Mouse (Mus musculus): ENCODE results near the gene Tmem212. TPM values are rescaled to one million over a fixed set of nuclear protein-coding genes. Genes with fewer than 3 reads are reported as not detected.
"Not testable (repeated sequence)": the region's sequence is repeated elsewhere in the genome, so short reads cannot be mapped to it uniquely, and the experiment has no call there.

Gene Tmem212
- under 1 TPM in 1 of 2 experiments, not detected in 1; 0.68 TPM for total RNA-seq (2021)
- long read RNA-seq, experiment 1, partial matches to known transcripts = 0 of 1 reads
- long read RNA-seq, experiment 1, other reads (novel, unspliced or antisense) = 0 of 1 reads
- long read RNA-seq, experiment 2 = 0 reads

DNA sequence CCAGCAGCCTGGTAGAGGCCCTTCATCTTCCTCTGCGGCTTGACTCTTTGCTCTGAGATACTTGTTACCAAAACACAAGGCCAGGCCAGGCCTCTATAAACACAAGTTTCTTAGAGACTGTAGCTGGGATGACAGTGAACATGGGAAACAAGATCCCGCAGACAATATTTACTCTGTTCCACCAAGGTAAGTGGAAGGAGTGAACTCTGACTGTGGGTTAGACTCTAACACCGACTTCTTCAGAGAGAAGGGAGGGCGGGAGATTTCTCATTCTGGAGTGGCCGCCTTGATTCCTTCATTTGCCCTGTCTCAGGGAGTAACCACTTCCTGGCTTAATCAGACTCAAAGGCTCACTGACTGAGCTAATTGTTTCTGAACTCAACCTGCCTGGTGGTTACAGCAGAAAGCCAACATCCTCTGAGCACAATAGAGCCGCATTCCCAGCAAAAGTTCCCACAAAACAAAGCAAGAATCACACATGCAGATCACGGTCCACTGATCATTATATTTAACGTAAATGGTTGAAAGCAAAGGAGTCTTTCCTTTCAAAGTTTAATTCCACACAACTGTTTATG, at the start of gene Tmem212:
Tmem212 (minus strand) TSS at position 51 of the 575 bp plus-strand sequence.
- no peak for DNase-seq (ENCODE audit: low spot score in 2 of 2)
- intact Hi-C loops (cut with DNase I) = loop anchor here (5.0 kb wide), 1 partner anchor 71 kb away; no protein-coding TSS in a partner anchor

GRCm38 (mm10) chr3:27945397-27945796, 49.2 kb upstream of the Tmem212 start:
- DNase-seq (ENCODE audit: low spot score in 2 of 2); intact Hi-C loops (cut with DNase I): not testable (repeated sequence)

DNA sequence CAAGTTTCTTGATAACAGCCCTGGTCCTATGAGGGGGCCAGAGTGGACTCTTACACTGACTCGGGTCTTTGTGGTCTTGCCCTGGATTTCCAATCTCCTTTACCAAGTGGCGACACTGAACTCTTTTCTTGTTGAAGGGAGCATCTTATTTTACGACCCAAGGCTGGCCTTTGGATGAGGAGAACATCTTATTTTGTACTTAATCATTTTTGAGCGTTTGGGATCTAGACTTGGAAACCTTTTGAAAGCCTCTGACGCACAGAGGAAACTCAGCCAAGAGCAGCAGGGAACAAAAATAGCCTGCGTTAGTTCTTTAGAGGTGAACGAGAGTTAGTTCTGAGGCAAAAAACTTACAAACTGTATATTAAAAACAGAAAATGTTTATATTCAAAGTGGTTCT, 46.8 kb upstream of the Tmem212 start:
- intact Hi-C loops (cut with DNase I) = no loop called here
- DNase-seq (ENCODE audit: low spot score in 2 of 2) = peak in 1 of 2 experiments; percentile 8

DNA sequence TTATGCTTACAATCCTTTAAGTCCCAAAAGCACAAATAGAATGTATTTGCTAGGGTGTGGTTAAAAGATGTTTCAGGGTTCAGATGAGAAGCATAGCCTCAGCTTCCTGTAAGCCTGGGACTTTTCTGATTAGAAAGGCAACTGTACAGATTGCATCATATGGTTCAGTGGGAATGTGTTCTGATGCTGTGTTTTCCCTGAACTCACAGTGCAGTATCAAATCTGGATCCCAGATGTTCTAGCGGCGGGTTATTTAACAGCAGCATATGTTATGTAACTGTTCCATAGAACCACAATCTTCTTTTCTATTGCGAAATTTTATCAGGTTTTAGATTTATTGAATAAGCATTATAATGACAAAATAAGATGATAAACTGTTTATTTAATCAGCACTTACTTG, 45.5 kb upstream of the Tmem212 start:
- DNase-seq (ENCODE audit: low spot score in 2 of 2) = no peak
- intact Hi-C loops (cut with DNase I) = no loop called here

DNA sequence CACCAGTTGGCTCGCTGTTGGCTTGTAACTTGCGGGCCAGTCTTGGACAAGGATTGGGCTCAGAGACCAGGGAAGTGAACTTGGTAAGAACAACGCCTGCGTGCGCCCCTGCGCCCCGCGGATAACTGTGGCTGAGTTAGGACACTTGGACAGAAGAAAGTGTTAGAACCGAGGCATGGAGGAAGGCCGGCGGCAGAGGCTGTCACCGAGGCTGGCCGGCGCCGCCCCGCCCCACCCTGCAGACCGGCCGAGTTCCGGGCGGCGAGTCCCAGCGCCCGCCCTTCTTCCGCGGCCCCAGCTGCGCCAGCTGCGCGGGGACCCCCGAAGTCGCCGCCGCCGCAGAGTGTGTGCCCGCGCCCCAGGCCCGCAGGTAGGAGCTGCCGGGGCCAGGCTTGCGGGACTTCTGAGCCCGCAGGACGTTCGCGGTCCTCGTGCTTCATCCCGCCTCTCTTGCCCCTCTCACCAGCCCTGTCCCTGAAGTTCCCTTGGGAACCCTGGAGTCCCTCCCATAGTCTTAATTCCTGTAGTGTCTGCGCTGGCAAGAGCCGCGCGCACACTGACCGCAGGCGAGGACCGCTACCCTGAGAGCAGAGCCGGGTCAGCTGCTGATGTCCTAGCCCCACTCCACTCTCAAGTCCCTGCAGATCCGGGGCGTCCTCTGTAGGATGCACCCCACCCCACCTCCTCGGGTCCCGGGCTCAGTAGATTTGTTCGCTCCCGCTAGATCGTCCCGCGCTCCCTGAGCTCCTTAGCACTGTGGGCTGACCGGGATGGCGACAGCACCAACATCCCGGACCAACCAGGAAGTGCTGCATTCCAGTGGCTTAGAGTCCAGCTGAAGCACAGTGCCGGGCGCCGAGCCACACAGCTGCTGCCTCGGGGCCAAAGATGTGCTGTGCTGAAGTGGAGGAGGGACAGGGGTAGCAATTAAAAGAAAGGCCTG, 42.5 kb upstream of the Tmem212 start, which contains the start of gene Pld1:
Pld1 (plus strand) TSS at position 315 of the 943 bp plus-strand sequence.
- peak; percentile 50 to 52 for DNase-seq (ENCODE audit: low spot score in 2 of 2)
- intact Hi-C loops (cut with DNase I) = no loop called here

- intact Hi-C loops (cut with DNase I) = no loop called here
- no peak for DNase-seq (ENCODE audit: low spot score in 2 of 2)
Observed at GRCm38 (mm10) chr3:27937144-27938110, 41.3 kb upstream of the Tmem212 start.

DNA sequence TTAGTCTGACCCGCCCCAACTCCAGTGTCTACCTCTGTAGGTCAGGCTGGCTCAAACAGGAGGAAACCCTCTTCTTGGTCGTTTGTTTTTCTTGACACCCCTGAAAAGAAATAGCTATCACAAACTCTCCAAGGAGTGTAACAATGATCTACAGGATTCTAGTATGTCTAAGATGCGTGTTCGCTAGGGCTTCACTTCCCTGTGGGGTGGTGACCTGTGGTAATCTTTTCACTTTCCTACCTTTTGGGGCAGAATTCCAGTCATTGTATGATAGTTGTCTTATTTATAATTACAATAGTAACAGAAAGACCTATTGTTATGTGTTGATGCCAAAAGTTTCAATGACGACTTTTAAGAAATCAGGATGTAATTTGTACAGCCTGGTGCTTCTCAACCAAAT, 40.6 kb upstream of the Tmem212 start:
- intact Hi-C loops (cut with DNase I) = no loop called here
- no peak for DNase-seq (ENCODE audit: low spot score in 2 of 2)

DNA sequence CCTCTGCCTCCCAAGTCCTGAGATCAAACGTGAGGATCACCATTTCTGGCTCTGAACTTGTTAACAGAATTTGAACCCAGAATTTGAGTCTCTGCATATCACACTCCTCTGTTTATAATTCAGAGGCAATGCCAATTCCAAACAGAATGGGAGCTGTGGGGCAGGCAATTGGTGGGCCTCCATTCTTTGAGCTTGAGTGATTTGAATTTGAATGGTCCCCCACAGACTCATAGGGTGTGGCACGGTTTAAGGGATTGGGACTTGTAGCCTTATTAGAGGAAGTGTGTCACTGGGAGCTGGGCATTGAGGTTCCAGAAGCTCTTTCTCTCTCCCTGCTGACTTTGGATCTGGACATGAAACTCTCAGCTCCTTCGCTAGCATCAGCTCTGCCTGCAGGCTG, 39.5 kb upstream of the Tmem212 start:
- intact Hi-C loops (cut with DNase I) = no loop called here
- no peak for DNase-seq (ENCODE audit: low spot score in 2 of 2)

- intact Hi-C loops (cut with DNase I) = no loop called here
- DNase-seq (ENCODE audit: low spot score in 2 of 2) = no peak
Observed at GRCm38 (mm10) chr3:27932391-27932790, 36.2 kb upstream of the Tmem212 start.

GRCm38 (mm10) chr3:27929219-27929618, 33.1 kb upstream of the Tmem212 start:
- DNase-seq (ENCODE audit: low spot score in 2 of 2) = peak; percentile 13 to 35
- intact Hi-C loops (cut with DNase I) = no loop called here

- no peak for DNase-seq (ENCODE audit: low spot score in 2 of 2)
- intact Hi-C loops (cut with DNase I) = no loop called here
Observed at GRCm38 (mm10) chr3:27924037-27924436, 27.9 kb upstream of the Tmem212 start.

DNA sequence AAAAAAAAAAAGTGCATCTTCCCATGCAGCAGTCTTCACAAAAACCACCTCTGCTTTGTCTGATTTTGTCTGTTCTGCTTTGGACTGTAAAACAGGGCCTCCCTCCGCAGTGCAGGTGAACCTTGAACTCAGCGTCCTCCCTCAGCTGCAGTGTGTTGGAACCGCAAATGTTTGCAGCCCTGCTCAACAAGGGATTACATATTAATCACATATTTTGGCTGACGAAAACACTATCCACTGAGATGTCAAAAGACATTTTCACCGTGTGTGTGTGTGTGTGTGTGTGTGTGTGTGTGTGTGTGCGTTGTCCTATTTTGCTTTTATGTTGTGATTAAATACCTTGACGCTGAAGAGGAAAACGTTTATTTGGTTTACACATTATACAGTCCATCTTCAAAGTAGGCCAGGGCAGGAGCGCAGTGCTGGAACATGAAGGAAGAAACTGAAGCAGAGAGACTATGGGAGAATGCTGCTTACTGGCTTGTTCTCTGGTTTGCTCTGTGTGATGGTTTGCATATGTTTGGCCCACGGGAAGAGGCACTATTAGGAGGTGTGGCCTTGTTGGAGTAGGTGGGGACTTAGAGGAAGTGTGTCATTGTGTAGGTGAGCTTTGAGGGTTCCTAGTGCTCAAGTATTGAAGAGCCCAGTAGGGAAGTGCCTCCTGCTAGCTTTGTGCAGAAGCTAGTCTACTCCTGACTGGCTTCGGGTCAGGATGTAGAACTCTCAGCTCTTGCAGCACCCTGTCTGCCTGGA, 25.3 kb upstream of the Tmem212 start:
- no peak for DNase-seq (ENCODE audit: low spot score in 2 of 2)
- intact Hi-C loops (cut with DNase I) = no loop called here

- DNase-seq (ENCODE audit: low spot score in 2 of 2) = no peak
- intact Hi-C loops (cut with DNase I) = no loop called here
Observed at GRCm38 (mm10) chr3:27918656-27919436, 22.7 kb upstream of the Tmem212 start.

DNA sequence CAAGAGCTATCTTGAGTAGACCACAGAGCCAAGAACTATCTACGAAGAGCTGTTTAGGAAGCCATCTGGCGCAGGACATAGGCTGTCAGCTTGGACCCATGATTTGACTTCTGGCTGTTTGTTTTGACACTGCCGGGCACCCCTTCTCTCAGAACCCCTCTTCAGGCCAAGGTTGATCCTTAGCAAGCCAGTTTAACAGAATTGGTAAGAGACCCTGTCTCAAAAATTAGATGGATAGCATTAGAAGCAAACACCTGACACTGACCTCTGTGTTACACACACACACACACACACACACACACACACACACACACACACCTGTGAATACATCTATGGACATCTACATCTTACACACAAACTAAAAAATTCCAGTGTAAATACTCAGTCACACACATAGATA, 12.8 kb upstream of the Tmem212 start:
- intact Hi-C loops (cut with DNase I) = no loop called here
- DNase-seq (ENCODE audit: low spot score in 2 of 2) = no peak

DNA sequence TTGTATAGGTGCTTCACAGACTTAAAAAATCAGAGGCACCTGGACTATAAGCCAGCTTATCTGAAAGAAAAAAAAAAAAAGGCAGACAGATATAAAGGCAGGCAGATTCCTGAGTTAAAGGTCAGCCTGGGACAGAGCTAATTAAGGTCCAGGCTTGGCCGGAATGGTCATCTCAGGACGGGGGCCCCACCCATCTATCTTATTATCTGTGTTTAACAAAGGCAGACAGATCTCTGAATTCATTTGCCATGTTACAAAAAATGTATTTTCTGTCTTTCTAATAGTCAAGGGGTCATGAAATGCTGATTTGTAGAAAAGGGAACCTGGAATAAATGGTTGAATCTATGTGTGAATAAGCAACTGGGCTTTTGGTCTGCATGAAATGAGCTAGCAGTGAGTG, 12.1 kb upstream of the Tmem212 start:
- intact Hi-C loops (cut with DNase I) = no loop called here
- no peak for DNase-seq (ENCODE audit: low spot score in 2 of 2)

- intact Hi-C loops (cut with DNase I) = no loop called here
- no peak for DNase-seq (ENCODE audit: low spot score in 2 of 2)
Observed at GRCm38 (mm10) chr3:27907301-27907700, 11.1 kb upstream of the Tmem212 start.

- intact Hi-C loops (cut with DNase I) = no loop called here
- no peak for DNase-seq (ENCODE audit: low spot score in 2 of 2)
Observed at GRCm38 (mm10) chr3:27906647-27907209, 10.6 kb upstream of the Tmem212 start.

Measured in left cerebral cortex, postnatal 14 days (tissue).